Mouse (Mus musculus) kidney, postnatal 0 days (tissue): ENCODE results near the gene Immp2l. TPM values are rescaled to one million over a fixed set of nuclear protein-coding genes. Genes with fewer than 3 reads are reported as not detected.
A peak's percentile ranks its signal among the peaks of the same experiment; 100 is the strongest.

Experiments
- ATAC-seq: fragments of 200-750 bp; cut with Nextera tagmentation; replicated peaks from 2 replicates; pipeline ENCODE4 v1.8.0; 2017; ENCODE audit warnings: low read depth, moderate number of reproducible peaks, moderate TSS enrichment, moderate library complexity; ENCODE audit not compliant: low FRiP score
- DNase-seq: peaks from one replicate; pipeline ENCODE4 v3.0.0-alpha.2; 2016; ENCODE audit warnings: low spot score
- H3K27ac ChIP-seq: fragments of 300-500 bp; sonication (generic); 2 replicates; pipeline ENCODE4 v1.5.1; 2014; ENCODE audit warnings: mild to moderate bottlenecking
- H3K27me3 ChIP-seq: fragments of 300-500 bp; sonication (generic); 2 replicates; pipeline ENCODE4 v1.6.1; 2014; ENCODE audit warnings: low read length, mixed read lengths; ENCODE audit not compliant: insufficient read depth
- H3K36me3 ChIP-seq: fragments of 300-500 bp; sonication (generic); 2 replicates; pipeline ENCODE4 v1.6.1; 2014; ENCODE audit warnings: low read length, mixed read lengths; ENCODE audit not compliant: insufficient read depth
- H3K4me1 ChIP-seq: fragments of 300-500 bp; sonication (generic); replicated peaks from 2 replicates; pipeline ENCODE4 v1.6.1; 2014; ENCODE audit warnings: antibody characterized with exemption, low read length, mixed read lengths; ENCODE audit not compliant: insufficient read depth
- H3K4me2 ChIP-seq: fragments of 300-500 bp; sonication (generic); 2 replicates; pipeline ENCODE4 v1.6.1; 2014; ENCODE audit warnings: mild to moderate bottlenecking, low read length, moderate library complexity, mixed read lengths
- H3K4me3 ChIP-seq: fragments of 300-500 bp; sonication (generic); replicated peaks from 2 replicates; pipeline ENCODE4 v1.5.1; 2014; ENCODE audit warnings: low read depth, low read length
- H3K9ac ChIP-seq: fragments of 300-500 bp; sonication (generic); 2 replicates; pipeline ENCODE4 v1.6.1; 2014; ENCODE audit warnings: low read depth, low read length
- H3K9me3 ChIP-seq: fragments of 300-500 bp; sonication (generic); replicated peaks from 2 replicates; pipeline ENCODE4 v1.6.1; 2016; ENCODE audit warnings: low read length, inconsistent platforms, mixed read lengths
- CTCF ChIP-seq: IDR thresholded peaks from 2 replicates; pipeline ENCODE4 v1.5.1; 2016; ENCODE audit warnings: antibody characterized with exemption, low read depth, mild to moderate bottlenecking, moderate library complexity
- WGBS: fragments of 180-500 bp; shearing (Covaris S2); extraction: QIAGEN DNeasy Blood & Tissue Kit; methylation state at CpG from one replicate; pipeline ENCODE4 v1.1.7; 2014; 5-methylcytosine and 5-hydroxymethylcytosine counted together
- polyA plus RNA-seq: library from polyadenylated mRNA; unstranded; fragments of >200 nt; fragmentation: Nextera tagmentation; extraction: Ambion mirVana; gene quantifications from 2 replicates; pipeline ENCODE4 v1.2.1, GENCODE M21; 2015

The Immp2l gene
- polyA plus RNA-seq, 1 experiment from 2014 or later = 8.7 TPM

GRCm38 (mm10) chr12:41097406-41097805, 73.5 kb downstream of the Immp2l start:
- Histone ChIP-seq H3K9me3 (no peaks in the 10 kb centered on the region), H3K27ac (no peak overlapping the region), H3K9ac (no peak overlapping the region), H3K27me3 (no peaks in the 10 kb centered on the region), H3K36me3 (no peaks in the 10 kb centered on the region), H3K4me3 (no peak overlapping the region), H3K4me2 (no peak overlapping the region), H3K4me1 (no peaks in the 10 kb centered on the region)
- ATAC-seq = no peak
- 43% methylated on average over 5 of the region's 5 CpGs for WGBS
- DNase-seq = peak; percentile 21
- peak; percentile 70 for TF ChIP-seq CTCF

- no peak for TF ChIP-seq CTCF
- no peaks in the 10 kb centered on the region for H3K9me3 ChIP-seq
- H3K4me2 ChIP-seq = no peak overlapping the region
- H3K4me1 ChIP-seq = no peaks in the 10 kb centered on the region
- H3K36me3 ChIP-seq = no peaks in the 10 kb centered on the region
- no peak overlapping the region for H3K9ac ChIP-seq
- no peak overlapping the region for H3K4me3 ChIP-seq
- ATAC-seq (no peak), DNase-seq (no peak)
- H3K27me3 ChIP-seq = no peaks in the 10 kb centered on the region
- no peak overlapping the region for H3K27ac ChIP-seq
- WGBS = 74% methylated on average over 2 of the region's 2 CpGs
These were observed 85.1 kb downstream of the Immp2l start for GRCm38 (mm10) chr12:41109011-41109410.

GRCm38 (mm10) chr12:41111456-41111855, 87.6 kb downstream of the Immp2l start:
- no peak for ATAC-seq

GRCm38 (mm10) chr12:41112137-41112536, 88.2 kb downstream of the Immp2l start:
- H3K9ac ChIP-seq = no peak overlapping the region
- DNase-seq = no peak
- WGBS = 62% methylated on average over 6 of the region's 6 CpGs
- no peak for ATAC-seq
- no peak for TF ChIP-seq CTCF
- H3K4me1 ChIP-seq = no peaks in the 10 kb centered on the region
- H3K4me3 ChIP-seq = no peak overlapping the region
- H3K4me2 ChIP-seq = no peak overlapping the region
- no peaks in the 10 kb centered on the region for H3K36me3 ChIP-seq
- no peaks in the 10 kb centered on the region for H3K27me3 ChIP-seq
- no peaks in the 10 kb centered on the region for H3K9me3 ChIP-seq
- H3K27ac ChIP-seq = no peak overlapping the region

More at GRCm38 (mm10) chr12:41111456-41111855, 87.6 kb downstream of the Immp2l start:
- Histone ChIP-seq H3K36me3 (no peaks in the 10 kb centered on the region), H3K4me3 (no peak overlapping the region), H3K27ac (no peak overlapping the region), H3K4me2 (no peak overlapping the region), H3K4me1 (no peaks in the 10 kb centered on the region), H3K9ac (no peak overlapping the region), H3K9me3 (no peaks in the 10 kb centered on the region), H3K27me3 (no peaks in the 10 kb centered on the region)
- peak; percentile 41 for DNase-seq
- TF ChIP-seq CTCF = peak; percentile 70
- 38% methylated on average over 1 of the region's 1 CpGs for WGBS

- DNase-seq (no peak), ATAC-seq (no peak)
- no peak overlapping the region for H3K4me2 ChIP-seq
- H3K4me3 ChIP-seq = no peak overlapping the region
- H3K27me3 ChIP-seq = no peaks in the 10 kb centered on the region
- no peaks in the 10 kb centered on the region for H3K36me3 ChIP-seq
- TF ChIP-seq CTCF = no peak
- H3K4me1 ChIP-seq = no peaks in the 10 kb centered on the region
- no peaks in the 10 kb centered on the region for H3K9me3 ChIP-seq
- no peak overlapping the region for H3K27ac ChIP-seq
- H3K9ac ChIP-seq = no peak overlapping the region
These were observed 94.5 kb downstream of the Immp2l start for GRCm38 (mm10) chr12:41118358-41118757.

- Histone ChIP-seq H3K9me3 (no peaks in the 10 kb centered on the region), H3K27ac (no peak overlapping the region), H3K4me1 (no peaks in the 10 kb centered on the region), H3K4me2 (no peak overlapping the region), H3K27me3 (no peaks in the 10 kb centered on the region), H3K36me3 (no peaks in the 10 kb centered on the region), H3K4me3 (no peak overlapping the region), H3K9ac (no peak overlapping the region)
- ATAC-seq (no peak), DNase-seq (no peak)
- 56% methylated on average over 6 of the region's 6 CpGs for WGBS
- no peak for TF ChIP-seq CTCF
These were observed 95.8 kb downstream of the Immp2l start for GRCm38 (mm10) chr12:41119657-41120056.

GRCm38 (mm10) chr12:41123207-41123606, 99.3 kb downstream of the Immp2l start:
- 90% methylated on average over 2 of the region's 2 CpGs for WGBS
- Histone ChIP-seq H3K9ac (no peak overlapping the region), H3K4me1 (no peaks in the 10 kb centered on the region), H3K27ac (no peak overlapping the region), H3K4me3 (no peak overlapping the region), H3K4me2 (no peak overlapping the region), H3K9me3 (no peaks in the 10 kb centered on the region), H3K27me3 (no peaks in the 10 kb centered on the region), H3K36me3 (no peaks in the 10 kb centered on the region)
- ATAC-seq (no peak), DNase-seq (no peak)
- TF ChIP-seq CTCF = peak; percentile 45; the same call in 1 of the 2 replicates
